In genomic region chr6:108227461-108227860, GRCm38 (mm10) we compare ENCODE assay signal across 24 mouse cellular contexts. TPM values are rescaled to one million over a fixed set of nuclear protein-coding genes. Genes with fewer than 3 reads are reported as not detected.
DNase-seq lines count a peak whose midpoint lies in the region; ATAC-seq and TF ChIP-seq lines count a peak whose summit lies in the region.
"Had no signal": no experiment of that assay in that cellular context is flagged by ENCODE, and none has a peak within 500 bp of the region (broad histone marks: within the 10 kb centered on the region; RNA-seq: fewer than 3 reads in every experiment).

No protein-coding gene starts in this region.

- H3K27ac ChIP-seq in forebrain, embryonic 10.5 days = 0 out of 2 replicates have a peak overlapping the region, but pooled peaks have one; percentile 17
- H3K27ac ChIP-seq in forebrain, embryonic 15.5 days (replicated peaks) = no peak overlapping the region
- H3K27ac ChIP-seq in heart, adult 2 months = peak overlapping the region; percentile 16; the same call in 1 of the 2 replicates
- no peak overlapping the region for H3K27ac ChIP-seq in heart, embryonic 12.5 days (ENCODE audit: poor library complexity, severe bottlenecking)
- peak overlapping the region; percentile 79 for H3K27ac ChIP-seq in kidney, adult 2 months (ENCODE audit: insufficient read depth, low read depth, low read length)
- H3K27ac ChIP-seq in CH12.LX (ENCODE audit: insufficient read depth, low read depth) = no peak overlapping the region
- H3K27ac ChIP-seq: embryonic facial prominence, embryonic 12.5 days; embryonic facial prominence, embryonic 15.5 days; forebrain, embryonic 12.5 days; heart, embryonic 15.5 days; hindbrain, embryonic 12.5 days; hindbrain, embryonic 15.5 days had no signal

- no peak for TF ChIP-seq RAD21 in CH12.LX (IDR thresholded peaks at IDR 0.05; ENCODE audit: low read depth, low read length)

- no peaks in the 10 kb centered on the region for H3K9me3 ChIP-seq in forebrain, embryonic 10.5 days
- H3K9me3 ChIP-seq in forebrain, embryonic 15.5 days = no peaks in the 10 kb centered on the region
- H3K9me3 ChIP-seq in heart, embryonic 12.5 days (replicated peaks) = no peaks in the 10 kb centered on the region
- no peaks in the 10 kb centered on the region for H3K9me3 ChIP-seq in CH12.LX (replicated peaks; ENCODE audit: low read length)
- H3K9me3 ChIP-seq: embryonic facial prominence, embryonic 12.5 days; embryonic facial prominence, embryonic 15.5 days; forebrain, embryonic 12.5 days; G1E; heart, embryonic 15.5 days; hindbrain, embryonic 12.5 days; hindbrain, embryonic 15.5 days had no signal

- no peak overlapping the region for H3K9ac ChIP-seq in forebrain, embryonic 15.5 days (replicated peaks)
- no peak overlapping the region for H3K9ac ChIP-seq in heart, adult 2 months (ENCODE audit: low read depth, low read length)
- H3K9ac ChIP-seq in heart, embryonic 12.5 days = no peak overlapping the region
- no peak overlapping the region for H3K9ac ChIP-seq in CH12.LX (ENCODE audit: insufficient read depth, low read depth)
- H3K9ac ChIP-seq: embryonic facial prominence, embryonic 12.5 days; embryonic facial prominence, embryonic 15.5 days; forebrain, embryonic 12.5 days; heart, embryonic 15.5 days; hindbrain, embryonic 12.5 days; hindbrain, embryonic 15.5 days had no signal

- WGBS in forebrain, embryonic 10.5 days = 90% methylated on average over 6 of the region's 6 CpGs
- WGBS in forebrain, embryonic 15.5 days = 94% methylated on average over 6 of the region's 6 CpGs
- 63% methylated on average over 6 of the region's 6 CpGs for whole genome bisulfite sequencing in heart, adult 2 months
- WGBS in heart, embryonic 12.5 days = 64% methylated on average over 6 of the region's 6 CpGs
- 78% methylated on average over 6 of the region's 6 CpGs for WGBS in kidney, adult 2 months

- peak; percentile 27 for TF ChIP-seq CTCF in heart, adult 2 months (IDR thresholded peaks at IDR 0.05)
- no peak for TF ChIP-seq CTCF in kidney, adult 2 months (conservative IDR thresholded peaks at IDR 0.05; ENCODE audit: insufficient read depth, insufficient read length, low read depth, low read length)
- TF ChIP-seq CTCF in CH12.LX (conservative IDR thresholded peaks at IDR 0.05 in 1 of 2, IDR thresholded peaks at IDR 0.05 in 1 of 2; ENCODE audit: low read depth in 2 of 2, low read length in 2 of 2) = no peak

- peaks cover 45% of the 10 kb centered on the region for H3K4me1 ChIP-seq in forebrain, embryonic 10.5 days
- no peaks in the 10 kb centered on the region for H3K4me1 ChIP-seq in forebrain, embryonic 15.5 days
- peaks cover 17% of the 10 kb centered on the region for H3K4me1 ChIP-seq in heart, adult 2 months (ENCODE audit: control insufficient read depth, insufficient read depth, low read length)
- peaks cover 49% of the 10 kb centered on the region for H3K4me1 ChIP-seq in heart, embryonic 12.5 days (replicated peaks)
- peaks cover 56% of the 10 kb centered on the region for H3K4me1 ChIP-seq in kidney, adult 2 months (ENCODE audit: control insufficient read depth, insufficient read depth, low read length)
- peaks cover 24 to 96% of the 10 kb centered on the region in 2 experiments for H3K4me1 ChIP-seq in CH12.LX (ENCODE audit: control insufficient read depth in 1 of 2, insufficient read depth in 2 of 2)
- H3K4me1 ChIP-seq: hindbrain, embryonic 12.5 days; hindbrain, embryonic 15.5 days had no signal

- H3K79me2 ChIP-seq in heart, adult 2 months (replicated peaks; ENCODE audit: control insufficient read depth, insufficient read depth, low read length) = peaks cover 2% of the 10 kb centered on the region; the same call in 1 of the 2 replicates
- peaks cover 54% of the 10 kb centered on the region for H3K79me2 ChIP-seq in CH12.LX (replicated peaks; ENCODE audit: control insufficient read depth, extremely low read depth, insufficient read depth, poor library complexity, severe bottlenecking)

- intact Hi-C loops in heart, adult 2 months (cut with DNase I) = loop anchor here (5.0 kb wide), 1 partner anchor 125 kb away; no protein-coding TSS in a partner anchor

- no peak overlapping the region for H3K4me2 ChIP-seq in forebrain, embryonic 15.5 days (replicated peaks)
- H3K4me2 ChIP-seq in heart, embryonic 12.5 days = no peak overlapping the region
- H3K4me2 ChIP-seq in CH12.LX (ENCODE audit: insufficient read depth, low read depth, poor library complexity, severe bottlenecking) = peak overlapping the region; percentile 74; the same call in 1 of the 2 replicates
- H3K4me2 ChIP-seq: embryonic facial prominence, embryonic 12.5 days; embryonic facial prominence, embryonic 15.5 days; forebrain, embryonic 12.5 days; heart, embryonic 11.5 days; heart, embryonic 15.5 days; hindbrain, embryonic 12.5 days; hindbrain, embryonic 15.5 days had no signal

- in situ Hi-C loops in CH12.LX (cut with MboI; ENCODE audit: low pct_ligation_motif_present, low pct_unique_long_range_greater_than_20kb, low sequenced_read_pairs) = loop anchor here (10.0 kb wide), 1 partner anchor 97 kb away; no protein-coding TSS in a partner anchor

- no peak overlapping the region for H3K4me3 ChIP-seq in forebrain, embryonic 10.5 days
- H3K4me3 ChIP-seq in forebrain, embryonic 15.5 days = no peak overlapping the region
- H3K4me3 ChIP-seq in heart, adult 2 months = no peak overlapping the region
- no peak overlapping the region for H3K4me3 ChIP-seq in heart, embryonic 12.5 days
- no peak overlapping the region for H3K4me3 ChIP-seq in kidney, adult 2 months (ENCODE audit: insufficient read depth, low read depth, low read length)
- no peak overlapping the region for H3K4me3 ChIP-seq in CH12.LX (replicated peaks in 1 of 3; ENCODE audit: low read depth in 2 of 3, low read length in 2 of 3, poor library complexity in 1 of 3)
- H3K4me3 ChIP-seq: embryonic facial prominence, embryonic 12.5 days; embryonic facial prominence, embryonic 15.5 days; forebrain, embryonic 12.5 days; heart, embryonic 15.5 days; hindbrain, embryonic 12.5 days; hindbrain, embryonic 15.5 days had no signal

- no peak for ATAC-seq in forebrain, embryonic 15.5 days (replicated peaks)
- ATAC-seq in heart, embryonic 12.5 days (ENCODE audit: insufficient number of reproducible peaks, low FRiP score) = no peak
- ATAC-seq: forebrain, embryonic 16.5 days; intestine, postnatal 0 days had no signal

- no peaks in the 10 kb centered on the region for H3K27me3 ChIP-seq in forebrain, embryonic 10.5 days (ENCODE audit: poor library complexity, severe bottlenecking)
- H3K27me3 ChIP-seq in forebrain, embryonic 15.5 days = no peaks in the 10 kb centered on the region
- no peaks in the 10 kb centered on the region for H3K27me3 ChIP-seq in heart, adult 2 months (ENCODE audit: control insufficient read depth, insufficient read depth, low read length)
- H3K27me3 ChIP-seq in heart, embryonic 12.5 days (replicated peaks) = no peaks in the 10 kb centered on the region
- H3K27me3 ChIP-seq in kidney, adult 2 months (replicated peaks; ENCODE audit: control insufficient read depth, insufficient read depth, low read length) = no peaks in the 10 kb centered on the region
- no peaks in the 10 kb centered on the region for H3K27me3 ChIP-seq in CH12.LX (replicated peaks)
- H3K27me3 ChIP-seq: embryonic facial prominence, embryonic 12.5 days; embryonic facial prominence, embryonic 15.5 days; forebrain, embryonic 12.5 days; heart, embryonic 15.5 days; hindbrain, embryonic 12.5 days; hindbrain, embryonic 15.5 days had no signal

- dilution Hi-C loops in CH12.LX (cut with MboI; ENCODE audit: extremely low pct_ligation_motif_present, extremely low pct_unique_long_range_greater_than_20kb, low sequenced_read_pairs) = no loop called here

- no peak for TF ChIP-seq EP300 in heart, adult 2 months (IDR thresholded peaks at IDR 0.05; ENCODE audit: insufficient read depth, low read depth, low read length)
- TF ChIP-seq EP300 in CH12.LX (IDR thresholded peaks at IDR 0.05; ENCODE audit: low read length) = no peak

- no peak for TF ChIP-seq POLR2A in heart, adult 2 months (IDR thresholded peaks at IDR 0.05; ENCODE audit: insufficient read depth, low read depth, low read length)
- TF ChIP-seq POLR2A in kidney, adult 2 months (IDR thresholded peaks at IDR 0.05; ENCODE audit: low read depth, low read length) = no peak
- TF ChIP-seq POLR2A in CH12.LX (IDR thresholded peaks at IDR 0.05; ENCODE audit: low read depth, low read length) = no peak

- H3K36me3 ChIP-seq in forebrain, embryonic 10.5 days (replicated peaks) = no peaks in the 10 kb centered on the region
- H3K36me3 ChIP-seq in forebrain, embryonic 15.5 days = no peaks in the 10 kb centered on the region
- H3K36me3 ChIP-seq in heart, adult 2 months (ENCODE audit: control insufficient read depth, insufficient read depth, low read length) = peaks cover 27% of the 10 kb centered on the region
- H3K36me3 ChIP-seq in heart, embryonic 12.5 days = no peaks in the 10 kb centered on the region
- H3K36me3 ChIP-seq in kidney, adult 2 months (ENCODE audit: control insufficient read depth, insufficient read depth, low read length) = no peaks in the 10 kb centered on the region
- peaks cover 8 to 51% of the 10 kb centered on the region in 2 experiments for H3K36me3 ChIP-seq in CH12.LX (replicated peaks in 1 of 2; ENCODE audit: control insufficient read depth in 1 of 2, insufficient read depth in 1 of 2, low read length in 1 of 2)
- H3K36me3 ChIP-seq: embryonic facial prominence, embryonic 12.5 days; embryonic facial prominence, embryonic 15.5 days; forebrain, embryonic 12.5 days; heart, embryonic 15.5 days; hindbrain, embryonic 12.5 days; hindbrain, embryonic 15.5 days had no signal

- DNase-seq in forebrain, embryonic 10.5 days (ENCODE audit: extremely low spot score, low spot score) = no peak
- peak; percentile 21 to 32 for DNase-seq in heart, adult 2 months
- no peak for DNase-seq in kidney, adult 2 months
- DNase-seq in kidney, postnatal 4 days = no peak
- DNase-seq in CH12.LX (ENCODE audit: extremely low read depth) = no peak
- DNase-seq: adrenal gland, adult 2 months; adrenal gland, postnatal 14 days; cerebellum, adult 11 months; cerebellum, adult 2 months; cerebellum, adult 9-11 months; cerebellum, postnatal 25 days; gastrocnemius, postnatal 25 days had no signal

RNA-seq across cellular contexts. Expression of gene Itpr1, which starts 14.6 kb away (rescaled TPM):
- 11.6 and 11.9 TPM in 2 replicates for polyA plus RNA-seq in forebrain, embryonic 10.5 days (2016; fragmentation: Nextera tagmentation; extraction: Ambion mirVana)
- polyA plus RNA-seq in forebrain, embryonic 15.5 days (2015; fragmentation: Nextera tagmentation; extraction: Ambion mirVana) = 11.0 and 12.6 TPM in 2 replicates
- 10 to 100 TPM; 37.9 to 47.6 TPM for total RNA-seq in heart, adult 2 months (2021)
- 14.0 and 32.8 TPM in 2 replicates for polyA plus RNA-seq in heart, adult 2 months (2012; rRNA removed)
- polyA plus RNA-seq in heart, embryonic 12.5 days (2016; fragmentation: Nextera tagmentation; extraction: Ambion mirVana) = 22.0 and 22.7 TPM in 2 replicates
- polyA plus RNA-seq in kidney, adult 2 months (2012; rRNA removed) = 68.2 and 74.5 TPM in 2 replicates
- total RNA-seq in CH12.LX (2012; rRNA removed) (73.1 and 78.2 TPM in 2 replicates), CH12.LX (2014; rRNA removed) (42.8 and 48.2 TPM in 2 replicates)
- polyA plus RNA-seq in CH12.LX (2012; ENCODE audit: insufficient read length, low read depth) = 53.4 and 54.5 TPM in 2 replicates

RNA-seq across cellular contexts. Expression of gene Sumf1, which starts 42.1 kb away (rescaled TPM):
- polyA plus RNA-seq in forebrain, embryonic 10.5 days (2016; fragmentation: Nextera tagmentation; extraction: Ambion mirVana) = 12.8 and 13.0 TPM in 2 replicates
- 12.3 and 13.0 TPM in 2 replicates for polyA plus RNA-seq in forebrain, embryonic 15.5 days (2015; fragmentation: Nextera tagmentation; extraction: Ambion mirVana)
- total RNA-seq in heart, adult 2 months (2021) = 10 to 100 TPM; 12.1 to 13.5 TPM
- 11.0 and 11.8 TPM in 2 replicates for polyA plus RNA-seq in heart, adult 2 months (2012; rRNA removed)
- polyA plus RNA-seq in heart, embryonic 12.5 days (2016; fragmentation: Nextera tagmentation; extraction: Ambion mirVana) = 24.6 and 25.2 TPM in 2 replicates
- polyA plus RNA-seq in kidney, adult 2 months (2012; rRNA removed) = 37.6 and 46.0 TPM in 2 replicates
- total RNA-seq in CH12.LX (2012; rRNA removed) = 14.9 and 17.1 TPM in 2 replicates
- 11.0 and 13.1 TPM in 2 replicates for total RNA-seq in CH12.LX (2014; rRNA removed)
- 19.1 and 23.1 TPM in 2 replicates for polyA plus RNA-seq in CH12.LX (2012; ENCODE audit: insufficient read length, low read depth)

Comparison
In these comparisons a context has a peak if more than half of its experiments do, and no peak if none do; other contexts are left out.
1. H3K27ac ChIP-seq: peak in forebrain, embryonic 10.5 days (single experiment), heart, adult 2 months (single experiment) and kidney, adult 2 months (single experiment); none in forebrain, embryonic 15.5 days (single experiment), heart, embryonic 12.5 days (single experiment) and CH12.LX (single experiment).
2. DNase-seq: peak in heart, adult 2 months (2 of 2); none in forebrain, embryonic 10.5 days (single experiment), kidney, adult 2 months (single experiment), kidney, postnatal 4 days (0 of 2) and CH12.LX (single experiment).